Mouse (Mus musculus) ovary, postnatal 36 days (tissue): ENCODE measurements at regions not wholly inside any gene's neighbourhood (a gene's known extent, or its start where the extent isn't known, plus 50 kb on each side); places are given as distances from the start of the nearest gene placed in this dataset.

ENCODE experiments used
- DNase-seq: peaks from one replicate; pipeline ENCODE4 v3.0.0; 2022; ENCODE audit warnings: low spot score, mixed read lengths

GRCm38 (mm10) chr9:52591188-52591587 lies 88.4 kb downstream of the AI593442 start:
- DNase-seq = no peak

GRCm38 (mm10) chr9:52574066-52574465 lies 105.5 kb downstream of the AI593442 start:
- DNase-seq = no peak

GRCm38 (mm10) chr9:52551577-52552281 lies 127.9 kb downstream of the AI593442 start:
- no peak for DNase-seq

- no peak for DNase-seq
Observed at GRCm38 (mm10) chr9:52546071-52546470, 133.5 kb downstream of the AI593442 start.

GRCm38 (mm10) chr9:52539086-52539485 lies 140.5 kb downstream of the AI593442 start:
- no peak for DNase-seq

GRCm38 (mm10) chr9:52529444-52529915 lies 150.1 kb downstream of the AI593442 start:
- DNase-seq = no peak

- DNase-seq = no peak
Observed at GRCm38 (mm10) chr9:52500487-52500886, 179.1 kb downstream of the AI593442 start.

- DNase-seq = no peak
Observed at GRCm38 (mm10) chr9:52495483-52496270, 183.9 kb downstream of the AI593442 start.

- DNase-seq = no peak
Observed at GRCm38 (mm10) chr9:52492947-52493505, 186.6 kb downstream of the AI593442 start.

GRCm38 (mm10) chr9:52473555-52474196 lies 205.9 kb downstream of the AI593442 start:
- DNase-seq = no peak

GRCm38 (mm10) chr9:52472859-52473258 lies 206.7 kb downstream of the AI593442 start:
- DNase-seq = no peak

GRCm38 (mm10) chr9:52458518-52458917 lies 221.1 kb downstream of the AI593442 start:
- no peak for DNase-seq

- no peak for DNase-seq
Observed at GRCm38 (mm10) chr9:52454445-52454844, 225.1 kb downstream of the AI593442 start.

GRCm38 (mm10) chr9:52451792-52452191 lies 227.8 kb downstream of the AI593442 start:
- no peak for DNase-seq

- DNase-seq = no peak
Observed at GRCm38 (mm10) chr9:52448245-52448644, 231.3 kb downstream of the AI593442 start.

- no peak for DNase-seq
Observed at GRCm38 (mm10) chr9:52443228-52443627, 236.4 kb downstream of the AI593442 start.

- no peak for DNase-seq
Observed at GRCm38 (mm10) chr9:52434215-52434614, 245.4 kb downstream of the AI593442 start.

GRCm38 (mm10) chr9:52425413-52425812 lies 254.2 kb downstream of the AI593442 start:
- DNase-seq = no peak

GRCm38 (mm10) chr9:52422622-52423021 lies 254.2 kb upstream of the Zc3h12c start:
- DNase-seq = no peak

- DNase-seq = no peak
Observed at GRCm38 (mm10) chr9:52415706-52416105, 247.3 kb upstream of the Zc3h12c start.

- no peak for DNase-seq
Observed at GRCm38 (mm10) chr9:52407841-52408240, 239.5 kb upstream of the Zc3h12c start.

GRCm38 (mm10) chr9:52402496-52402895 lies 234.1 kb upstream of the Zc3h12c start:
- DNase-seq = no peak
